Mouse (Mus musculus) lung, adult 2 months (tissue): ENCODE results near the gene Mrgprg. TPM values are rescaled to one million over a fixed set of nuclear protein-coding genes. Genes with fewer than 3 reads are reported as not detected.
A peak's percentile ranks its signal among the peaks of the same experiment; 100 is the strongest.

Experiments used
- DNase-seq: peaks from one replicate; pipeline ENCODE4 v3.0.0; 2022
- H3K4me1 ChIP-seq: fragments of 200-500 bp; 2 replicates; pipeline ENCODE4 v1.6.1; 2011; ENCODE audit warnings: low read length; ENCODE audit not compliant: control insufficient read depth, insufficient read depth
- H3K4me3 ChIP-seq: fragments of 200-500 bp; replicated peaks from 2 replicates; pipeline ENCODE3; 2011; ENCODE audit warnings: low read depth, mild to moderate bottlenecking, control low read depth, low read length; ENCODE audit errors: extremely low read depth
- CTCF ChIP-seq: fragments of 200-500 bp; IDR thresholded peaks from 2 replicates; pipeline ENCODE4 v1.5.1; 2011; ENCODE audit warnings: mild to moderate bottlenecking, low read length, control low read depth; ENCODE audit not compliant: insufficient read depth
- POLR2A ChIP-seq: fragments of 200-500 bp; IDR thresholded peaks from 2 replicates; pipeline ENCODE4 v1.6.1; 2011; ENCODE audit warnings: low read depth, mild to moderate bottlenecking, control low read depth, low read length, borderline replicate concordance; ENCODE audit errors: extremely low read depth
- WGBS: fragments of 180-500 bp; shearing (Covaris S2); methylation state at CpG from one replicate; pipeline ENCODE4 v1.1.7; 2018; 5-methylcytosine and 5-hydroxymethylcytosine counted together
- polyA plus RNA-seq: library from polyadenylated mRNA; depleted of rRNA; stranded (reverse); fragments of >200 nt; gene quantifications from 2 replicates; pipeline ENCODE4 v1.2.3, GENCODE M21; 2012

Mrgprg gene
- polyA plus RNA-seq, 1 experiment: not detected

DNA sequence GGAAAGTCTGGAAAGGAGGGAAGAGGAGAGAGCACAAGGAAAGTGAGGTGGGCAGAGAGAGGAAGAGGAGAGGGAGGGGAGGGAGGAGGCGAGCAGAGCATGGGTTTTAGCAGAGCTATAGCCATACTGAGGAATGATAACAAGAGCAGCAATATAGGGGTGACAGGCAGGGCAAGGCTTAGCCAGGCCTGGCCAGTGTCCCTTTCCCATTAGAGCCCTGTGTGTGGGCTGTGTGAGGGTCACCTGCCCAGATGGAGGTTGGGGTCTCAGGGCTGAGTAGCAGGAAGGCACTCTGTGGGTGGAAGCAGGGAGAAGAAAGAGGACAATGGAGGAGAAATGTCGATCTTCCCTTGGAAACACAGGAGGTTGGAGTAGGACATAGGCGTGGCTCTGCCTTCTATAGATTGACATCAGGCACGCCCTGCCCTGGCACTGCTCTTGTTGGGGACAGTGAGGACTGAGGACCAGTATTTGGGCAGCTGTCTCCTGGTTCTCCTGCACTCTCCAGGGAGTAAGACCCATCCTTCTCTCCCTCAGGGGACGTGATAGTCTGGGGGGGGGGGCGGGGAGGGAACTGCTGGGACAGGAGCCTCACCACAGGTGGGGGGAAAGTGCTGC is 16.7 kb upstream of the Mrgprg start:
- TF ChIP-seq CTCF (no peak), POLR2A (no peak)
- WGBS: 27% methylated on average over 6 of the region's 6 CpGs
- peak overlapping the region; percentile 59 for H3K4me3 ChIP-seq
- peaks cover 8% of the 10 kb centered on the region; the same call in 1 of the 2 replicates for H3K4me1 ChIP-seq
- no peak for DNase-seq

DNA sequence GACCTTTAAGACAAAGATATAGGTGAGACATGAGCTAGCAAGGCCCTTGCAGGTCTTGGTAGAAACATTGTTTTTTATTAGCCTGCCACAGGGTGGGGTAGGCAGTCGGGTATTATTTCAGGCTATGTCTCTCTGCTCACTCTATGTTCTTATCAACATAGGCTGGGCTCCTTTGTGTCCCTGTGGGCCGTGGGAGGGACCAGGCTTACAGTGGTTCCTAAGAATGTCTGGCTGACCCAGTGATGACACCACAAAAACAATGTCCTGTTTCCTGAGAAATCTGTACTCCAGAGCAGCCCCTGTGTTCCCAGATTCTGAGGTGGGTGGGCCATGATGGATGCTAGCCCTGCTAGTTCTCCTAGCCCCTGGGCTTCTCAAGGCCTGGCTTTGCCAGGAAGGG is 10.6 kb upstream of the Mrgprg start:
- 46% methylated on average over 2 of the region's 2 CpGs for WGBS
- no peak for DNase-seq
- H3K4me3 ChIP-seq: no peak overlapping the region
- no peak for TF ChIP-seq CTCF
- no peak for TF ChIP-seq POLR2A
- H3K4me1 ChIP-seq: no peaks in the 10 kb centered on the region

DNA sequence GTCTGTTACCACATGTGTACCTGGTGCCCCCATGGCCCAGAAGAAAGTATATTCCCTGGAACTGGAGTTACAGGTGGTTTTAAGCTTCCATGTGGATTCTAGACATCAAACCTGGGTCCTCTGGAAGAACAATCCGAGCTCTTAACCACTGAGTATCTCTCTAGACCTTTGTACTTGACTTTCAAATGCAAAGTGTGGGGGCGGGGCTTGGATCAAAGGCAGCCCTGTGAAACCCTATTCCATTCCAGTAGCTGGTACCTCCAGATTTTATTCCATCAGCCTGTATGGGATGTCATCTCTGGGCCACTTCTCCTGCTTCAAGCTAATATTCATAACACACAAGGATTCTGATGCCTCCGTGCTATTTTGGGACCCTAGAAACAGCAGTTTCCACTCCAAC is 9.3 kb upstream of the Mrgprg start:
- Histone ChIP-seq H3K4me1 (no peaks in the 10 kb centered on the region), H3K4me3 (no peak overlapping the region)
- WGBS: 48% methylated on average over 3 of the region's 3 CpGs
- TF ChIP-seq POLR2A: no peak
- no peak for TF ChIP-seq CTCF
- no peak for DNase-seq

DNA sequence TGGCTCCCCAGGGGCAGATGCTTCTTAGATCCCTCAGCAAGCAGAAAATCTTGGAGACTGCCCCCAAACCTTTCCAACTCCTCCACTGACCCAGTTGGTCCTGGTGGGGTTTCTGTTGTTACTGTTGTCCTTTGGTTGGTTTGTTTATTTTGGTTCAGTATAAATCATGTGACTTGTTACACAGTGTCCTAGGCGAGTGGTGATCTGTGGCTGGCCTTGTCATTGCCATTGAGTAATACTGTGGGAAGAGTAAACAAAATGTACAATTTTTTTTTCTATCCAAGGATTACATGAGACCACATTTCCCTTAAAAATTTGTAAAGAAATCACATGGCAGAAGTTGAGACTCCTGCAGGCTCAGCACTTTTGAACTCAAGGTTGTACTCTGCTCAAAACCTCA is 2.7 kb upstream of the Mrgprg start:
- WGBS: 21% methylated on average over 1 of the region's 1 CpGs
- TF ChIP-seq POLR2A (no peak), CTCF (no peak)
- 0 out of 2 replicates have a peak, but pooled peaks cover 2% of the 10 kb centered on the region for H3K4me1 ChIP-seq
- DNase-seq: no peak
- no peak overlapping the region for H3K4me3 ChIP-seq

DNA sequence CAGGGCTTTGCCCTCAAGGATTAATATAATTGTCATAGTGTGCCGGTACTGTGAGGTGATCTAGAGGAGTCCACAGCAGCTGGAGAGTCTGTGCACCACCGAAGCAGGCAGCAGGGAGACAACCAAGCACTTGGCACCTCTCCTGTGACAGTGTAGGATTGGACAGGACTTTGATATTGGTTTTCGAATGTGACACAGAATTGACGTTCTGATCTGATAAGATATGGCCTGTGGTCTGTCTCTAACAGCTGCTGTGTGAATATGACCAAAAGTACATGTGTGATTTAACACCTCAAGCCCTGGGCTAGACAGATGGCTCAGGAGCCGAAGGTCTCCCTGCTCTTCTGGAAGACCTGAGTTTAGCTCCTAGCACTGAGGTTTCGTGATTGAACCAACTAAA is 1.5 kb upstream of the Mrgprg start:
- H3K4me1 ChIP-seq: 0 out of 2 replicates have a peak, but pooled peaks cover 2% of the 10 kb centered on the region
- H3K4me3 ChIP-seq: no peak overlapping the region
- WGBS: 54% methylated on average over 6 of the region's 6 CpGs
- DNase-seq: no peak
- TF ChIP-seq POLR2A: no peak
- no peak for TF ChIP-seq CTCF

DNA sequence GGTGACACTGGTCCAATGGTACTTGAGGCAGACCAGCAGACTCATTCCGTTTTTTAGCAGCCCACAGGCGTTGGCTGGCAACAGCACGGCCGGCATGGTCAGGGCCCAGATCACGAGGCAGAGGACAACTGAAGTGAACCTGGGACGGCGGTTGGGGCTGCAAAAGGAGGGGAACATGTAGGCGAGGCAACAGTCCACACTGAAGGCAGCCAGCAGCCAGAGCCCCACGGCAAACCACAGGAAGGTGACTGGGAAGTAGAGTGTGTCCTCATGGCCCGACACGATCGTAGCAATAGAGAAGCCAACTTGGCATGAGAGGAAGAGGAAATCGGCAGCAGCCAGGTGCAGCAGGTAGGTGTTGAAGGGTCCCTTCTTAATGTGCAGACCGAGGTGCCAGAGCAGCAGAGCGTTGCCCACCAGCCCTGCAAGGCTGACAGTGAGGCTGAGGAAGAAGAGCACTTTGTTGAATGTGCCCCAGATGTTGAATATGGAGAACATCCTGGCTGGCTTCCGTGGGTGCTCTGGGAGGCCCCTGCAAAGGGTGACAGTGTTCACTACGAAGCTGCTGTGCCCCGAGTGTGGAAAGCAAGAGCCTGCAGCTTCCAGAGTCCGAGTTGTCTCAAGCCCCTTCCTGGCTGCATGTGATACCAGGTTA is 1.8 kb downstream of the Mrgprg start:
- TF ChIP-seq CTCF (no peak), POLR2A (no peak)
- 0 out of 2 replicates have a peak, but pooled peaks cover 2% of the 10 kb centered on the region for H3K4me1 ChIP-seq
- WGBS: 58% methylated on average over 19 of the region's 19 CpGs
- no peak overlapping the region for H3K4me3 ChIP-seq
- no peak for DNase-seq

DNA sequence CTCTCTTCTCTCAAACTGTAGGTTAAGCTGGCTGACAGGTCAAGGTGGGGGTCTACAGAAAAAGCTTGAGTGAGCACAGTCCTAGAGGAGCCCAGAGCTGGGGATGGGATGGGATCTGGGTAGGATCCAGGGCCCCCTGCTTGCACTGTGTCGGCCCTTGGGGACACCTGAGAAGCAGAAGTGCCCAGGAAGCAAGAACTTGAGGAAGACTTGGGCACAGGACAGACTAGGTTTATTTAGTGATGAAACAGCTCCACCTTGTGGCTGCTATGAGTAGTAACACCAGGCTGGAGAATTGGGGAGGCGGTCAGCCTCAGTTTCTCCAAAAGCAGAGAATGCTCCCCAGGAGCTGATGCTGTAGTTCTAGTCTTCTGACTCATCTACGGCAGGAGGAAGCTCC is 3.0 kb downstream of the Mrgprg start:
- no peaks in the 10 kb centered on the region for H3K4me1 ChIP-seq
- no peak for DNase-seq
- no peak overlapping the region for H3K4me3 ChIP-seq
- 8% methylated on average over 3 of the region's 3 CpGs for WGBS
- TF ChIP-seq CTCF (peak; percentile 52), POLR2A (no peak)

DNA sequence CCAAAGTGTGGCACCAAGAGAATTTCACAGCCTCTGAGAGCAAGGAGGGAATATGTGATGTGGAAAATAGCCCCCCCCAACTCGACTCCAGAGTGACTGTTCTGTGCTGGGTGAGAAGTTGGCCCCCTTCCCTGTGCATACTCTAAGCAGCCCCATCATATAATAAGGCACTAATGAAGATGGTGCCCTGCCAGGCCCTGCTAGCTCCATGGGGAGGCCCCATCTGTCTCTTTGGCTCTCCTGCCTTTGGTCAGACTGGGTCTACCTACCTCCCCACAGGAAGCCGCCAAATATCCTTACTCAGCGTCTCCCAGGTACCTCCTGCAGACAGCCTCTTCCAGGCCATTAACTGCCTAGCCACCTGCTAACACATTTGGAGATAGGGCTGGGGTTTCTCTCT is 7.8 kb downstream of the Mrgprg start:
- DNase-seq: no peak
- no peaks in the 10 kb centered on the region for H3K4me1 ChIP-seq
- no peak for TF ChIP-seq POLR2A
- TF ChIP-seq CTCF: no peak
- H3K4me3 ChIP-seq: no peak overlapping the region
- WGBS: 62% methylated on average over 3 of the region's 3 CpGs

DNA sequence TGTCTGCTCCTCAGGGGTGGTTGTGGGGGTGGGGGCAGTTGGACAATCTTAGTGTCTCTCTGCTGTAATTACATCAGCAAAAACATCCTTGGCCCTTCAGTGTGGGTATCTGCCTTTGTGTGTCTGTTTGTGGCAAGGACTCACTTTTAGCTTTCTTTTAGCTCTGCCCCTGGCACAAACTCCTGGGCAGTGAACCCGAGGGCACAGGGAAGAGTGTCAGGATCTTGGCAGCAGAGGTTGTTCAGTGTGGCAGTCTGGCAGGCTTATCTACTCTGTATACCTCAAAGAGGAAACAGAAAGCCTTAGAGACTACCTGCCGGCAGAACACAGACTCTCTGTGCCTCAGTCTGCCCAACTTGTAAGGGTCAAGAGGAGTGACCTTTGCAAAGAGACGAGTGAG is 9.1 kb downstream of the Mrgprg start:
- 59% methylated on average over 3 of the region's 3 CpGs for WGBS
- Histone ChIP-seq H3K4me1 (no peaks in the 10 kb centered on the region), H3K4me3 (no peak overlapping the region)
- no peak for DNase-seq
- TF ChIP-seq CTCF: no peak
- no peak for TF ChIP-seq POLR2A

DNA sequence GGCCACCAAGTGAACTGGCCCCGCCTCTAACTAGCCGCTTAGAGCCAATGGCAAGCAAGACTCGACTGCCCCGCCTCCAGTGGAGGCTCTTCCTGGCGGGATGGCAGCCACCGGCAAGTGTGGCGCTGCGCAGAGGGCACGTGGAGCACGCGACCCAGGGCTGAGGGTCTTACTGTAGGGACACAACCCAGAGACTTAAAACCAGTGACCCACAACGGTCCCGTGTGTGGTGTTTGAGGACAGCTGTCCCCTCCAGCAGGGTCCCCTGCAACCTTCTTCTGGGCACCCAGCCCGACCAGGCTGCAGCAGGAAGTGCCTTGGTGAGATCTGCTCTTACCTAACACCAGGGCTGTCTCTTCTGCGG is 9.8 kb downstream of the Mrgprg start:
- DNase-seq: peak; percentile 74
- WGBS: under 1% methylated on average over 15 of the region's 15 CpGs
- Histone ChIP-seq H3K4me3 (peak overlapping the region; percentile 55), H3K4me1 (no peaks in the 10 kb centered on the region)
- TF ChIP-seq POLR2A (no peak), CTCF (no peak)
